Mouse (Mus musculus) cerebellum, postnatal 14 days (tissue): ENCODE data around the gene Stil.
"Not testable (repeated sequence)": the region's sequence is repeated elsewhere in the genome, so short reads cannot be mapped to it uniquely, and the experiment has no call there.

ENCODE experiments used
- DNase-seq, 2 experiments: peaks; one replicate each; pipeline ENCODE4 v3.0.0; 2021; ENCODE audit warnings: mixed read lengths in 2 of 2

The Stil gene

GRCm38 (mm10) chr4:114999773-115000428 lies at the start of gene Stil:
TSS of gene Stil (plus strand) at chr4:115000159.
- peak; percentile 97 for DNase-seq

- DNase-seq = no peak
Measured at GRCm38 (mm10) chr4:114953172-114953571, 46.8 kb upstream of the Stil start.

DNA sequence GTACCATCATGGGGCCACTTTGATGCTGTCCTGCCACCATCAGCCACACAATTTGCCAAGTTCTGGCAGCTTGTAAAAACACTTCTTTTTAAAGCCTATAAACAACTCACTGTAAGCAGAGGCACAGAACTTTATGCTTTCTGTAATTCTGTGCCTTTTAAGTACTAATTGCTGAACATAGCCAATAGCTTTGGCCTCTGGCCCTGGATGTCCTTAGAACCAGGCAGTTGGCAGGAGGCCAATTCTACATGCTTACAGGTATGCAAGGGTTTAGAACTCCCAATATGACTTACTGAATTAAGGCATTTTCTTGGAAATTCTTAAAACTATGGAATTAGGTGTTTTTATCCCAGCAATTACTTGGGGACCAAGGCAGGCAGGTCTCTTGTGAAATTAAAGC lies 42.6 kb upstream of the Stil start:
- peak; percentile 22 to 45 for DNase-seq

GRCm38 (mm10) chr4:114958231-114958630 lies 41.7 kb upstream of the Stil start:
- no peak for DNase-seq

- DNase-seq = no peak
Measured at GRCm38 (mm10) chr4:114958786-114959185, 41.2 kb upstream of the Stil start.

GRCm38 (mm10) chr4:114959533-114959932 lies 40.4 kb upstream of the Stil start:
- DNase-seq = no peak

DNA sequence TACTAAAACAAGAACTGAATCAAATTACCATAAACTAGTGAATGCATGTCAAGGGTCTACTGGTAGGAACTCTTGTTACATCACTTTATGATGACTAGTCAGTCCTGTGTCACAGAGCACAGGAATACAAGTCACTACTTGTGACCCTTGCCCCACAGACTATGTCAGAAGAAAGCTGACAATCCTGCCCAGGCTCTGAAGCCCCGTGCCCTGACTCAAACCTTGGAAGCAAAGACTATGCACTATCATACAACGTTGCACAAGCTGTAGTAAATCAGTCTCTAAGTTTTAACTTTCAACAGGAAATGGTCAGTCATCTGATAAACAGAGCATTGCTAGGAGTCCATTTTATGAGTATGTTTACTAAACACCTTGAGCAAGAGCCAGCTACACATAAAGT lies 39.1 kb upstream of the Stil start:
- not testable (repeated sequence) for DNase-seq

DNA sequence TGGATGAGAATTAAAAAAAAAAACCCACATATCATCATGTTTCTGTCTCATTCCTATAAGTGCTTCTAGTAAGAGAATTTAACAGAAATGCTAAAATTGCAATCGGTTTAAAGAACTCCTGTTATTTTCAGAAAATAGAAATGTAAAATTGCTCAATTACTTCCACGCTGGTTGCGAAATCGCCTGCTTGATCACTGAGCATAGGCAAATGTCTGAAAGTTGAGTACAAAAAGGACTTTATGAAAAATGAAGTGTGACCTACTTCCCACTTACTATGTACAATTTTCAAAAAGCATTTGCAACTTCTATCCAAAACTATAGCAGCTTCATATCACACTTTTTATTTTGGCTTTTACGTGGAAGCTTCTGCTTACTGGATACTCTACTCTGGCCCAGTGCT lies 29.2 kb upstream of the Stil start:
- no peak for DNase-seq

- DNase-seq = no peak
Measured at GRCm38 (mm10) chr4:114973229-114973740, 26.7 kb upstream of the Stil start.

DNA sequence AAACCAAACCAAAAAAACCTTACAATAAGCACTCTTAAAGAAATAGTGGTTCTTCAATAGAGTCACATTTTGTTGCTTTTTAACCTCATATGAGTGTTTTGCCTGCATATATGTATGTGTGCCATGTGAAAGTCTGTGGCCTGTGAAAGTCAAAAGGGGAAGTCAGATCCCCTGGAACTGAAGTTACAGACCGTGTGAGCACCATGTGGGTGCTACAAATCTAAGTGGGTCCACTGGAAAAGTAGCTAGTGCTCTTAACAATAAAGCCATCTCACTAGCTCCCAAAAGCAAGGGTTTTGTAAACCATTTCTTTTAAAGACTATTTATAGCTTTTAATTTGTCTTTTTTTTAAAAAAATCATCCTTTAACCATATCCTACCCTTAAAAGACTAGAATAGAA lies 17.3 kb upstream of the Stil start:
- DNase-seq = no peak

- no peak for DNase-seq
Measured at GRCm38 (mm10) chr4:114983020-114983419, 16.9 kb upstream of the Stil start.

- peak in 1 of 2 experiments; percentile 28 for DNase-seq
Measured at GRCm38 (mm10) chr4:114986211-114986590, 13.8 kb upstream of the Stil start.

DNA sequence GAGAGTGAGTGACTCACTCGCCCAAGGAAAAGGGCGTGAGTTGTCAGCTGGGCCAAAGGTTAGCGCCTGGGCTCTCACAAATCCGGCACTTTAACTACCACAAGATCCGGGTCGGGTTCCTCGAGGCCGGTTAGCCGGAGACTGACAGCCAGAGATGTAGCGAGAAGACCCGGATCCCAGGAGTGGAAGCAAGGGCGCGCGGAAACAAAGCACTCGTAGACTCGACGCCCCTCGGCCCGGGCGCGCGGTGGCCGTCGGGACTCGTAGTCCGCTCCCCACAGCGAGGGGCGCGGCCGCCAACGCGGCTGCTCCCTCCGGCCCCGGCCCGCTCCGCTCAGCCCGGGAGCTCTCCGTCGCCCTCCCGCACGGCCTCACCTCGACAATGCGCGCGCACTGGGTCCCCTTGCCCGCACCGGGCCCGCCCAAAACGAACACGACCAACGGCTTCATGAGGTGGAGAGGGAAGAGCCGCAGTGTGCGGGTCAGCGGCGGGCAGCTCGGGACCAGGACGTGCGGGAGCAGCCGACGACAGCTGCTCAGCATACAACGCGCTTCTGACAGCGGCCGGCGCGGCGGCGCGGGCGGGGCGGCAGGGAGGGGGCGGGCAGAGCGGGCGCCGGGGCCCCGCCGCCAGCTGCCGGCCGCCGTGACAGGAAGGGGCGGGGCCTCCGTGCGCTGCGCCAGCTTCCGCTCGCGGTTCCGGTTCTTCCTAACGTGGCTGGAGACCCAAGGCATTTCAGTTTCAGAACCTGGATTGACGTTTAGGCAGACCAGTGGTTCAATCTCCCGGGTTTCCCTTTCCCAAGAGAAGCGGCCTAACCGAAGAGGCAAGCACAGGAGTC lies 13.1 kb upstream of the Stil start, which contains the start of gene Cmpk1:
TSS of gene Cmpk1 (minus strand) at position 651 of the 842 bp plus-strand sequence.
- peak; percentile 88 to 91 for DNase-seq

DNA sequence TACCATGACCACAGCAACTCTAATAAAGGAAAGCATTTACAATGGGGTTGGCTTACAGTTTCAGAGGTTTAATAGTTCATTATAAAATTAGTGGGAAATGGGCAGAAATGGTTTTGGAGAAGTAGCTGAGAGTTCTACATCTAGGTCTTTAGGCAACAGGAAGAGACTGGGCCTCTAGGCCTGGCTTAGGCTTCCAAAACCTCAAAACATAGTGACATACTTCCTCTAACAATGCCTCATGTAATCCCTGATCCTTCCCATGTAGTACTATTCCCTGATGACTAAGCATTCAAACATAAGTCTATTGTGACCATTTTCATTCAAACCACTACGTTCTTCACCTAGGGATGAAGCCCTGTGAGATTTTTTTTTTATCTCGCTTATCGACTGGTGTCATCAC lies 5.7 kb upstream of the Stil start:
- DNase-seq = no peak

DNA sequence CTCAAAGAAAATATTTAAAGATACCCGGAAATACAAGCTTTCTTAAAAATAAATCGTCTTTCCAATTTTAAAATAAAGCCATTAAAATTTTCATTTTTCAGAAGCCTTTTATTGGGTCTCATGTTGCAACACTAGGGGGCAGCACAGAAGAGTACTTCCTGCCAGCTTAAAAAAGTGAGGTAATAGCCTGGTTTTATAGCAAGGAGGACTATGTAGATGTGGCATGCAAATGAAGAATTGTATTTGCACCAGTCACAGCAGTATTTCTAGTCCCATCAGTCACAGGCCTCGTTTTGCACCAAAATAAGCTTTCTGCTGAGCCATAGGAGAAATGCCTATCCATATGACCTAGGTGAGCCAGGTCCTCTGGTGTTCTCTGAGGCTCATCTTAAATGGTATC lies 2.9 kb upstream of the Stil start:
- DNase-seq = peak; percentile 43 to 72

DNA sequence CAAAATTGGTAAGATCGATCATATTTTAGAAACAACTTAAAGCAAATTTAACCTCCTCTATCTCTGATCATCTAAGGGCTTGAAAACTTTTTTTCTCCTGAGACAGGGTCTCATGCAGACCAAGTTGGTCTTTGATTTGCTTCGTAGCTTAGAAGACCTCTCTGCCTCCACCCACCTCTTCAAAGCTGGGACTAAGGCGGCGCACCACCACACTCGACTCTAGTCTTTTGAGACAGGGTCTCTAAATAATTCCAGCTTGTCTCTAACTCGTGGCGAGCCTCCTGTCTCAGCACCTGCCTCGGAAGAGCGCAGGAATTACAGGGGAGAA lies 550 bp upstream of the Stil start:
- DNase-seq = no peak

GRCm38 (mm10) chr4:115000429-115000795 lies 453 bp downstream of the Stil start:
- no peak for DNase-seq

GRCm38 (mm10) chr4:115014276-115014675 lies 14.3 kb downstream of the Stil start:
- no peak for DNase-seq

GRCm38 (mm10) chr4:115019997-115020396 lies 20.0 kb downstream of the Stil start:
- DNase-seq = no peak

DNA sequence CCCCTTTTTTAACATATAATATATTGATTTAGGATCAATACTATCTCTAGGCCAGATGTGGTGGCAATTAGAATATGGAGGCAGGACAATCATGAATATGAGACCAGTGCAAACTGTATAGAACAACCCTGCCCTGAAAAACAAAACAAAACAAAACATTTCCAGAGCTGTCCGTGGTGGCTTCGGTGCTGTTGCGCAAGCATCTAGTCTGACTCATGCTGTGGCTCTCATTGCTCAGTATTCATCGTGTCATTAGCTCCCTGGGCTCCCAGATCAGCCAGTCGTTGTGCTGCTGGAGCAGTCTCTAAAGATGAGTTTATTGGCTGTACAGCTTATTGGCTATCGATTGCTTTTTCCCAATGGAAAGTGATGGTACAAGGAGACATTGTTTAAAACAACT lies 35.1 kb downstream of the Stil start:
- DNase-seq = no peak

DNA sequence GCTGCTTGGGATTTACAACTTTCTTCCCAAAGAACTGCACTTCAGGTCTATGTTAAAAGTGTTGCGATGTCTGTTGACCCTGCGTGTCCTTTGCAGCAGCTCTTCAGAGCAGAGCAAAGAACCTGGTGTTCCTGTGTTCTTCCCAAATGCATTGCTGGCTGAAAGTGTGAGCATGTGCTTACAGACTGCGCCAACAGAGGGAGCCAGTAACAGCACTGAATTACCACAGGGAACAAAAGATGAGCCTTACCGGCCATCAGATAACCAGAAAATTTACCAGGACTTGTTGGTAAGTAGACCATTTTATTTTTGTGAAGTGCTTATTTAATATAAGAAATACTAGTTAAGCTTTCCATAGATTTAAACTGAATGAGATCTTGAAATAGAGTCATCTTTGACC lies 38.3 kb downstream of the Stil start:
- peak; percentile 59 to 65 for DNase-seq

GRCm38 (mm10) chr4:115045621-115046020 lies 45.7 kb downstream of the Stil start:
- no peak for DNase-seq

- peak; percentile 34 to 69 for DNase-seq
Measured at GRCm38 (mm10) chr4:115047750-115048149, 47.8 kb downstream of the Stil start.

- no peak for DNase-seq
Measured at GRCm38 (mm10) chr4:115048190-115048589, 48.2 kb downstream of the Stil start.
